Mouse (Mus musculus): ENCODE measurements around the gene Trpm2.
A peak's percentile ranks its signal among the peaks of the same experiment; 100 is the strongest.
"Not testable (repeated sequence)": the region's sequence is repeated elsewhere in the genome, so short reads cannot be mapped to it uniquely, and the experiment has no call there.

Gene Trpm2

GRCm38 (mm10) chr10:77970481-77970880 is at the start of gene Trpm2:
TSS of gene Trpm2 (minus strand) at chr10:77970563.
- no peak for DNase-seq (ENCODE audit: inconsistent ontology term)

DNA sequence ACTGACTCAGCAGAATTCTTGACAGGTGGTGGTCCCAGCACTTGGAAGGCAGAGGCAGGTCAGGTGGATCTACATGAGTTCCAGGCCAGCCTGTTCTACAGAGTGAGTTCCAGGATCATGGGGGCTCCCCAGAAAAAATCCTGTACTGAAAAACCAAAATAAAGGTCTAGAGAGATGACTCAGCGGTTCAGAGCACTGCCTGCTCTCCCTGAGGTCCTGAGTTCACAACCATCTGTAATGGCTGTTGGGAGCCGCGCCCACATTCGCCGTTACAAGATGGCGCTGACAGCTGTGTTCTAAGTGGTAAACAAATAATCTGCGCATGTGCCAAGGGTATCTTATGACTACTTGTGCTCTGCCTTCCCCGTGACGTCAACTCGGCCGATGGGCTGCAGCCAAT is 49.6 kb upstream of the Trpm2 start:
- not testable (repeated sequence) for DNase-seq (ENCODE audit: inconsistent ontology term)

GRCm38 (mm10) chr10:78019291-78019690 is 48.9 kb upstream of the Trpm2 start:
- no peak for DNase-seq (ENCODE audit: inconsistent ontology term)

GRCm38 (mm10) chr10:78018797-78019203 is 48.4 kb upstream of the Trpm2 start:
- peak; percentile 80 for DNase-seq (ENCODE audit: inconsistent ontology term)

GRCm38 (mm10) chr10:78016366-78016765 is 46.0 kb upstream of the Trpm2 start:
- DNase-seq (ENCODE audit: inconsistent ontology term): no peak

GRCm38 (mm10) chr10:78015489-78015888 is 45.1 kb upstream of the Trpm2 start:
- DNase-seq (ENCODE audit: inconsistent ontology term): no peak

DNA sequence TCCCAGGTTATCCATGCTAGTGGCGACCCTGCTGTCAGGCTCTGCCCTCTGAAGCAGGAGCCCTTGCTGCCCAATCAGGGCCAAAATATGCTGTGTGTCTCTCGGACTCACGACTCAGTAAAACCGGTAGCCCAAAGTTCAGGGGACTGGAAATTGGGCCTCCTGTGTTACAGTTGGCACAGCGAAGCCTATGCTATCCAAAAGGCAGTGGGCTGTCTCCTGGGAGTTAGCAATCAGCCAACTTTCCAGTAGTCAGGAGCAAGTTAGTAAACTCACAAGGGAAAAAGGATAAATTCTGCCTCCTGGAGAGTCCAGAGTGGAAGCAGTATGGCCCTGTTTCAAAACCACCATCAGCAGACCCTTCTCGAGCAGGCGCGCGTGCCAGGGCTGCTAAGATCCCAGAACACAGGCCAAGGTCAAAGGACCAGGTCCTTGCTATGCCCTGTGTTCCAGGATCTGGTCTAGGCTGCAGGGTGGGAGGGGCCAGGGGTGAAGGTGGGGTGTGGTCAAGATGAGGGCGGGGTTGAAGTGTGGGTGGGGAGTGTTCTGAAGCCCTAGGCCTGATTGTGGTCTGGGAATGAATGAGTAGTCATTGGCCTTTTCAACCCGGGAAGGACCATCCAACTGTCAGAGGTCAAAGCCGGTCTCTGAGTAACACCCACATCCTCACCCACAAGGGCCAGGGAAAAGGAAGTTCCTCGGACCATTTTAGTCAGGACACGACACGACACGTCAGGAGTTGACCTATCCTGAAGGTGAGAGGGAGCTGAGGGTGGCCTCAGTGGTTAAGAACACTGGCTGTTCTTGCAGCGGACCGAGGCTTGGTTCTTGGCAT is 42.5 kb upstream of the Trpm2 start:
- DNase-seq (ENCODE audit: inconsistent ontology term): no peak

- not testable (repeated sequence) for DNase-seq (ENCODE audit: inconsistent ontology term)
These were observed 40.8 kb upstream of the Trpm2 start for GRCm38 (mm10) chr10:78011116-78011515.

- DNase-seq (ENCODE audit: inconsistent ontology term): no peak
These were observed 40.0 kb upstream of the Trpm2 start for GRCm38 (mm10) chr10:78010335-78010734.

DNA sequence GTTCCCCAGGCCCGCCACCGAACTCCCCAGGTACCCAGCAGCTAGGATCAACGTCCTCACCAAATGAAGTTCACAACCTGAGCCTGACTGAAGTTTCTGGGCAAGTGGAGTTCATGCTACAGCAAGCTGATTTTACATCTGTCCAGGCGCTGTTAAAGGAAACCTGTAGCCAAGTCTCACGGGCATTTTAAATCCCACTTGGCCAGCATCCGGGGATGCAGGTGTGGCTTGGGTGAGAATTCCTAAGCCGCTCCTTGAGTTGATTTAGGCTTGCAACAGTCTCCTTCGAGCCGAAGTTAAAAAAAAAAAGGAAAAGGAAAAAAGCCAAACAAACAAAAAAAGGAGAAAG is 39.6 kb upstream of the Trpm2 start, which contains the start of gene Pfkl:
Gene Pfkl, minus strand, starts transcription at position 139 of the 349 bp plus-strand sequence.
- no peak for DNase-seq (ENCODE audit: inconsistent ontology term)

- DNase-seq (ENCODE audit: inconsistent ontology term): peak; percentile 98
These were observed 39.0 kb upstream of the Trpm2 start for GRCm38 (mm10) chr10:78009184-78009944.

- DNase-seq (ENCODE audit: inconsistent ontology term): no peak
These were observed 37.8 kb upstream of the Trpm2 start for GRCm38 (mm10) chr10:78008169-78008568.

GRCm38 (mm10) chr10:78007203-78007602 is 36.8 kb upstream of the Trpm2 start:
- no peak for DNase-seq (ENCODE audit: inconsistent ontology term)

DNA sequence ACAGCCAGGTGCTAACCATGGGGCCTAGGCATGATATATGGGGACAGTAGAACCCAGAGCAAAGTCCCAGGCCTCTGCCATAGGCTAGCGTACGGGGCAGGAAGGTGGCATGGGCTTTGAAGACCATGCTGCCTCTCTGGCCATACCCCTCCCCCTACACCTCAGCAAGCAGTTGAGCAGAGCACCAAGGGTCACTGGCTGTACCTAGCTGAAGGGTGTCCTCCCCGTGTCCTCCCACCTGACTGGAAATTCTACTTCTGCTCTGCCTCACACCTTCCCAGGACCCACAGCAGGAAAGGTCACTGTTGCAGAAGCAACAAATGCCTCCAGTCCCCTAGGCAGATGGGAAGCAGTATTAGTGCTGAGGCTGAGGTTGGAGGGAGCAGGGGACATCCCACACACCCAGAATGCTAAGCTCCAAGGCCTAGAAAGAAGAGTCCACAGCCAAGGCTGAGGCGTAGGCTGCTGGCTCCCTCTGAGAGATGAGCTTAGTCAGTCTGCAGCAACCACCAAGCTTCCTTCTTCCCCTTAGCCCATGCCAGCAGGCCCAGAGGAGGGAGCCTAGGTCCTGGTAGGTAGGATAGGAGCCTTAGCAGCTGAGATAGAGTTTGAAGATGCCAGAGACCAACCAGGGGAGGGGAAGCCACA is 35.6 kb upstream of the Trpm2 start:
- DNase-seq (ENCODE audit: inconsistent ontology term): no peak

DNA sequence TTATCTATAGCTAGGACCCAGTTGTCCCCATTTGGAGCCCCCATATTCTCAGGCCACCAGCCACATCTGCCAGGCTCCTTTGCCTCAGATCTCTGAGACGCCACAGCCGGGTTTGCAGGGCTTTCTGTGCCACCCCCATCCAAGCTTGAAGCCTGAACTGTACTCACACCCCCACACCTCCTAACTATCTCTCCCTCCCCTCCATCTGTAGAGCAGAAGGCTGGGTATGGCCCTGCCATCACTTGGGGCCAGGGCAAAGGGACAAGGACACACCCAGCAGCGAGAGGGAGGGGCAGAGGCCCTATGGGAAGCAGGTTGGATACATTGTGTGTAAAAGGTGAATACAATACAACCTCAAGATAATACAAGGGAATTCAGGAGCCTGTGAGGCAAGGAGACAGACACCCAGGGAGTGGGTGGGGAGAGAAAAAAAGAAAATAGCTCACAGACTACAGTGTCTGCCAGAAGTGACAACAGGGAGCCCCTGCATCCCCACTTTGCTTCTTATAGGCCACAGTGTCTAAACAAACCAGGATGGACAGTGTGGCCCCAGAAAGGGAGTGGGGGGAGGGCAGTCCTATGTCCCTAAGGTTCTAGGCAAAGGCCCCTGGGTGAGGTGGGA is 34.2 kb upstream of the Trpm2 start:
- DNase-seq (ENCODE audit: inconsistent ontology term): no peak

- DNase-seq (ENCODE audit: inconsistent ontology term): no peak
These were observed 32.0 kb upstream of the Trpm2 start for GRCm38 (mm10) chr10:78002316-78002715.

DNA sequence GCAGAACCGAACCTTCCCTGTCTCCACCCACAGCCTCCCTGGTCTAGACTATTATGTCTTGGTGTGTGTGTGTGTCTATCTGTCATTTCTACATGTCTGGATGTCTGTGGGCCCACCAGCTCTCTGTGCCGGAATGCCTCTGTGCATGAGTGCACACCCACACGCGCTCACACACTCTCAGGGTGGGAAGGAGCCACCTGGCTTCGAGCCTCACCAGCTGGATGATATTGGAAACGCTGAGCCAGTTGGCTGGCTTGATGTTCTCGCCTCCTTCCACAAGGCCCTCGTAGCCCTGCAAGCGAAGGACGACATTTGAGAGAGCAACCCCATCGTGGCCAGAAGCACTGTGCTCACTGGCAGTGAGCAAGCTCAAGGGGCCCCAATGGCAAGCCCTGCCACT is 31.4 kb upstream of the Trpm2 start:
- no peak for DNase-seq (ENCODE audit: inconsistent ontology term)

GRCm38 (mm10) chr10:78000200-78000599 is 29.8 kb upstream of the Trpm2 start:
- DNase-seq (ENCODE audit: inconsistent ontology term): no peak

DNA sequence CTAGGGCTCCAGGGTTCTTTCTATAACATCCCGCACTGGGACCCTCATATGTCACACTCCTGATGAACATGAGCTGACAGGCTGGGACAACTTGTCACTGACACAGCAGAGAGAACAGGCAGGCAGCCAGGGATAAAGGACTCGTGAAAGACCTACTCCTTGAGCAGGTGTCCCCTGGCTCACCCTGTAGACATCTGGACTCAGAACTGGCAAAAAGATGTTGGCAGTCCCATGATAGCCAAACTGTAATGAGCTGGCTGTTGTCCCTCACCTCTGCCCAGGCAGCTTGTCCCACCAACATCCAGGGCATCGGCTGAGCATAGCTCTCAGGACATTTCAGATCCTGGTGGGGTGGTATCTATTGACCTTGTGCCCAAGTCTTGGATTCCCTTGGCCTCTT is 25.3 kb upstream of the Trpm2 start:
- no peak for DNase-seq (ENCODE audit: inconsistent ontology term)

DNA sequence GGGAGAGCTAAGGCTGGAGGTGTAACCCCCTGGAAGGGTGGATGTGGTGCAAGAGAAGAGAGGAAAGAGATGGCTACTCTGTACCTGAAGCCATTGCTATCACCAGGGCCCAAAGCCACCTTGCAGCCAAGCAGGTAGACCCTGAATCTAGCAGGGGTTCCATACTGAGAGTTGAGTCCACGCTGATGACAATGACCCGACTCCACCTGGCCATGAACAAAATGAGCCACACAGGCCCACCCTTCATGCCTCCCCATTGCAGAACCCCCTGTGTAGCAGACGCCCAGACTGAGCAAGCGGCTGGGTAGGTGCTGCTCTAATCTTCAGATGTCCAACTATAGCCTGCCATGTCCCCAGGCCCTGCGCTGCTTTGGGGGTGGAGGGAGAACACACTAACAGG is 15.4 kb upstream of the Trpm2 start:
- DNase-seq (ENCODE audit: inconsistent ontology term): no peak

- peak; percentile 67 for DNase-seq (ENCODE audit: inconsistent ontology term)
These were observed 14.3 kb upstream of the Trpm2 start for GRCm38 (mm10) chr10:77984660-77985059.

Measured in Muller cell, postnatal 12 days (primary cell).